Mouse (Mus musculus) left cerebral cortex, postnatal 4 days (tissue): Measurements from ENCODE around the gene Col1a2. TPM values are rescaled to one million over a fixed set of nuclear protein-coding genes. Genes with fewer than 3 reads are reported as not detected.
A peak's percentile ranks its signal among the peaks of the same experiment; 100 is the strongest.

Source experiments
- DNase-seq: peaks from one replicate; pipeline ENCODE4 v3.0.0-alpha.2; 2022
- intact Hi-C: fragments of 180-260 bp; cut with DNase I; formaldehyde crosslinking; loops from one replicate; pipeline ENCODE4 v1.15.1; 2025
- total RNA-seq, 2 experiments: library from RNA; stranded (reverse); gene quantifications; 2 replicates each; pipeline ENCODE4 v1.2.3; 2021

Col1a2 gene
- total RNA-seq, 2 experiments from 2014 or later = 67.5 to 70.6 TPM

DNA sequence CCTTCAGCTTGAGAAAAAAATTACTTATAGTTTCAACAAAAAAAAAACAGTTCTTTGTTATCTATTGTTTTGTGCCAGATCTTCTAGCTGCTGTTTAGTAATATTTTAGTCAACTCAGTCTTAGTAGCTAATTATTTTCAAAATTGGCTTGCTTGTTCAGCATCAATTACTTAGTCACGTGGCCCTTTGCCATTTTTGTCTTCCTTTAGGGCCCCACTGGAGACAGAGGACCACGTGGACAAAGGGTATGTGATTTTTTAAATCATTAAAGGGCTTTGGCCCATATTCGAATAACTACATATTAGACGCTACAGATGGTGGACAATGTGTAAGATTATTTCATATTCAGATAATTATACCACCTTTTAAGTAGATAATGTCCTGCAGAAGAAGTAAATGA is 4.8 kb downstream of the Col1a2 start:
- intact Hi-C loops = no loop called here
- no peak for DNase-seq

GRCm38 (mm10) chr6:4514671-4515070 is 10.1 kb downstream of the Col1a2 start:
- intact Hi-C loops = no loop called here
- DNase-seq = no peak

- DNase-seq = no peak
- intact Hi-C loops = no loop called here
Observed at GRCm38 (mm10) chr6:4521031-4521430, 16.4 kb downstream of the Col1a2 start.

GRCm38 (mm10) chr6:4528439-4528838 is 23.8 kb downstream of the Col1a2 start:
- intact Hi-C loops = no loop called here
- no peak for DNase-seq

DNA sequence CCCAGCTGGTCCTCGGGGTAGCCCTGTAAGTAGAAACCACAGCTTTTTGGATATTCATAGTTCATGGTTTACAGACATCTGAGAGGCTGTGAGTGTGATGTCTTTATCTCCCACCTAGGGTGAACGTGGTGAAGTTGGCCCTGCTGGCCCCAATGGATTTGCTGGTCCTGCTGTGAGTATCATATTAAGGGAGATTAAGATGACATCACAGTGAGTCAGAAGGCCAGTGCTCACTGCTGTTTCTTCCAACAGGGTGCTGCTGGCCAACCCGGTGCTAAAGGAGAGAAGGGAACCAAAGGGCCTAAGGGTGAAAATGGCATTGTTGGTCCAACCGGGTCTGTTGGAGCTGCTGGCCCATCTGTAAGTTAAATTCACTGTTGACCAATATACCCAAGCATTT is 26.4 kb downstream of the Col1a2 start:
- DNase-seq = no peak
- intact Hi-C loops = no loop called here

DNA sequence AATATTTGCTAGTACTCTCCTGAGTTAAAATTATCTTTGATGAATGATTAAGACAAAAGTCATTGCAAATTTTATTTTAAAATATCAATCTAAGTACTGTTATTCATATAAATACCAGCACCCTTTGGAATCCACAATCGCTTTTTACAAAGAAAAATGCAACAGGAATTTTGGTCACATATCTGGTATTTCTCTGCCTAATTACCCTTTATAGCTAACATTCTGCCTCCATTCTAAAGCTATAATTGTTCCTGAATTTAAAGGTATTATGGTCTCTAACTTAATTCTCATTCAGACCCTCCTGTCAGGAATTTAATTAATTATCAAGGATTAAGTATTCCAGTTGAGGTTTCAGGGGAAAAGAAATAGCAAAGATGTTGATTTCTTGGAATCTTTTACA is 28.3 kb downstream of the Col1a2 start:
- intact Hi-C loops = no loop called here

GRCm38 (mm10) chr6:4534462-4535079 is 30.0 kb downstream of the Col1a2 start:
- intact Hi-C loops = no loop called here

More for the DNA sequence above, 28.3 kb downstream of the Col1a2 start:
- no peak for DNase-seq

GRCm38 (mm10) chr6:4541926-4542715 is 37.5 kb downstream of the Col1a2 start:
- DNase-seq = no peak
- intact Hi-C loops = loop anchor here (10.0 kb wide), 1 partner anchor 127 kb away; no protein-coding TSS in a partner anchor

More at GRCm38 (mm10) chr6:4534462-4535079, 30.0 kb downstream of the Col1a2 start:
- DNase-seq = no peak

- DNase-seq = peak; percentile 34
- intact Hi-C loops = loop anchor here (10.0 kb wide), 1 partner anchor 130 kb away; no protein-coding TSS in a partner anchor
Observed at GRCm38 (mm10) chr6:4544554-4544953, 39.9 kb downstream of the Col1a2 start.

DNA sequence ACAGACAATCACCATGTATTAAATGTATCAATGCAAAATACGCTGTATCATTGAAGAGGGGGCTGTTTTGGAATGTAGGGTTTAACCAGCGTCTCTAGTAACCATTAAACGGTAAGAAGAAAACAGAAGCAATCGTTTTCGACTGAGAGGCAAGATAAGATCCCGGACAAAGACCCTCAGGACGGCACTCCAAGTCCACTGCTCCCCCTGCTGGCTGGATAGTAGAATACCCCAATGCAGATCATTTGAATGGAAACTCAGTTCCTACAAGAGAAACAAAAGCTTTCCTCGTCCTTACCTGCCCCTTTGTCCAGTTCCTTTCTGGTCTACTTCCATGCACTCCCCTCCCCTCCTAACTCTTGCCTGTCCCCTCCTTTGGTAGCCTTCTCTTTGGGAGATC is 41.1 kb downstream of the Col1a2 start:
- DNase-seq = peak; percentile 54
- intact Hi-C loops = loop anchor here (10.0 kb wide), 1 partner anchor 131 kb away; no protein-coding TSS in a partner anchor

GRCm38 (mm10) chr6:4548894-4549293 is 44.3 kb downstream of the Col1a2 start:
- DNase-seq = no peak
- intact Hi-C loops = loop anchor here (10.0 kb wide), 1 partner anchor 134 kb away; no protein-coding TSS in a partner anchor

DNA sequence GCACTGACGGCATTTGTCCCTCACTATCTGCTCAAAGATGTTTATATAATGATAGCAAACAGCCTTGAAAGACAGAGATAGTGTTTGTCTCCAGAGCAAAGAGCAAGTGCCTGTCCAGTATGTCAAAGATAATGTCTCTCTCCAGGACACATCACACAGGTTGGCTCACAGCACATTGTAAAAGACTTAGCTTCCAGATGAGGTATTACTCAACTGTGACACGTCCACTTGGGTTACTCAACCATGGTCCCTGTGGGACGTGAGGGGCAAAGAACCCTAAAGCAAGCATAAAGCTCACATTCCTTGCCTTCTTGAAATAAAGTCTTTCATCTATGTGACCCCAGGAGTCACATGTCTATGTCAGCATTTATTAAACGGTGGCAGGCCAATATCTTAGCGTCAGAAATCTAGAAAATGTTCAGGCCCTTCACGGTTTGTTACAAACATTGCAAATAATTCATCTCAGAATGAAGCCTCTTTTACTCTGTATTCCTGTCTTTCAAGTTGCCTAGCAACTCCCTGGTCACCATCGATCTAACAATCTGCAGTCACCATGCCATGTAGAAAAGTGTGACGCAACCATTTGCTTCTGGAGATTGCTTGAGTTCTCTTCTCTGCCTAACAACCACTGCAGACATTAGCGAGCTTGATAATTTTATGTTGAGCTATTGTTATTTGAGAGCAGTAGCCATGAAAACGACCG is 45.4 kb downstream of the Col1a2 start:
- no peak for DNase-seq
- intact Hi-C loops = loop anchor here (10.0 kb wide), 2 partner anchors 135 to 835 kb away; partner anchors contain the start of gene Asb4

DNA sequence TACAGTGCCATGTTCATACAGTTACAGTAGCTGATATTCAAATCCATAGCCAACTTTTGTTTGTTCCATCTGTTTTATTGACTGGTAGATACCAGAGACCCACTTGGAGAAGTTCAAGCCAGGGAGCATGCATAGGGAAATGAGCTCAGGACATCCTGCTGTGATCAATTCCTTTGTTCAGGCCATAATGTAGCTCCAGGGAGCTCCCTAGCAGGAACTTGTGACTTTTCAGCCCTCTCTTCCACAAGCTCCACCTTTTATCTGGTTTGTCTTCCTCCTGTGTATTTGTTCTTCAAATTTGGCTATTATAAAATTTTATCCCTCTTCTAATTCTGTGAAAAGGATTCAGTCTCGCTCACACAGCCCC is 45.9 kb downstream of the Col1a2 start:
- no peak for DNase-seq
- intact Hi-C loops = loop anchor here (10.0 kb wide), 1 partner anchor 834 kb away; the partner anchor contains the start of gene Asb4

- intact Hi-C loops = loop anchor here (10.0 kb wide), 1 partner anchor 829 kb away; the partner anchor contains the start of gene Asb4
- DNase-seq = no peak
Observed at GRCm38 (mm10) chr6:4555366-4555765, 50.8 kb downstream of the Col1a2 start.

- DNase-seq = no peak
- intact Hi-C loops = loop anchor here (10.0 kb wide), 1 partner anchor 828 kb away; the partner anchor contains the start of gene Asb4
Observed at GRCm38 (mm10) chr6:4557086-4557485, 52.5 kb downstream of the Col1a2 start.

GRCm38 (mm10) chr6:4557678-4558077 is 53.1 kb downstream of the Col1a2 start:
- peak; percentile 31 for DNase-seq

DNA sequence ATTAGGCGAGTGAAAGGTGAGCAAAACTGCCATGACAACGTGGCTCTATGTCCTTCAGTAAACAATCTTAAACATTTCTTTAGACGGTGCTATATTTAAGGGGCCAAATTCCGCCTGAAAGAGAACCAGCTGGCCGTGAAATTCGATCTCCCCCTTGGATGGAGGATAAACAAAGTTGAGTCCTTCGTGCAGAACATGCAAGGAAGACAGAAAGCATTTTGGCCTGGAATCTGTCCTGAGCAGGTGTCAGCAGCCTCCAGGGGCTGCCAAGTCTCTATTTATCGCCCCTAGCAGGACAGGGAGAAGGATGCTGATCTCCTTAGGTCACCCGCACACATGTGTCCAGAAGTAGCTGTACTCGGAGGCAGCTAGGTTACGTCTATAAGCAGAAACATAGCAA is 56.5 kb downstream of the Col1a2 start:
- intact Hi-C loops = no loop called here
- DNase-seq = no peak

More at GRCm38 (mm10) chr6:4557678-4558077, 53.1 kb downstream of the Col1a2 start:
- intact Hi-C loops = loop anchor here (10.0 kb wide), 1 partner anchor 827 kb away; the partner anchor contains the start of gene Asb4

GRCm38 (mm10) chr6:4561621-4562020 is 57.0 kb downstream of the Col1a2 start:
- DNase-seq = no peak
- intact Hi-C loops = no loop called here

GRCm38 (mm10) chr6:4562401-4562800 is 57.8 kb downstream of the Col1a2 start:
- intact Hi-C loops = no loop called here
- DNase-seq = no peak

GRCm38 (mm10) chr6:4563477-4563876 is 58.9 kb downstream of the Col1a2 start:
- no peak for DNase-seq
- intact Hi-C loops = no loop called here

- intact Hi-C loops = no loop called here
- no peak for DNase-seq
Observed at GRCm38 (mm10) chr6:4570412-4570811, 65.8 kb downstream of the Col1a2 start.
